Mouse (Mus musculus) right cerebral cortex, postnatal 36 days (tissue): Measurements from ENCODE around the gene Klrk1.
"Not testable (repeated sequence)": the region's sequence is repeated elsewhere in the genome, so short reads cannot be mapped to it uniquely, and the experiment has no call there.

ENCODE experiments used
- DNase-seq, 2 experiments: peaks; one replicate each; pipeline ENCODE4 v3.0.0; 2022; ENCODE audit warnings: low spot score in 2 of 2, mixed read lengths in 1 of 2

Klrk1 gene

DNA sequence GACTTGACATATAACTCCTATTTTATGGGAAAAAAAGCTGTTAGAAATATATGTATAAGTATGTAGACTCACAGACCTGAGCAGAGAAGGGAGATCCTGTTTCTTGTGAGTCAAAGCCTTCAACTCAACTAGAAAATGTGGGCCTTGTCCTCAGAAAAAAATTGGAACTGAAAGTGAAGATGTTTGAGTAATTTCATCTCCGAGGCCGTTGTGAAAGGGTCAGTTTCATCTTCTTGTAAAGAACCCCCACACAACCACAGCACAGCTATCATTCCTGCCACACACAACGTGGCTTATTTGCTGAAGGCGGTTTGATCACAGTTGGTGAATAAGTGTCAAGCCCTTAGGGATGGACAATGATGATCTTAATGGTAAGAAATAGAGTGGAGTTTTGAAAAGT, at the start of gene Klrk1:
Gene Klrk1 (minus strand): TSS at position 130 of the 400 bp plus-strand sequence.
- DNase-seq: no peak

- DNase-seq: not testable (repeated sequence)
Observed at GRCm38 (mm10) chr6:129661301-129661700, 37.6 kb upstream of the Klrk1 start.

- not testable (repeated sequence) for DNase-seq
Observed at GRCm38 (mm10) chr6:129660589-129660988, 36.9 kb upstream of the Klrk1 start, which contains the start of gene Klrc2. TSS of gene Klrc2 (minus strand) at chr6:129660689.

DNA sequence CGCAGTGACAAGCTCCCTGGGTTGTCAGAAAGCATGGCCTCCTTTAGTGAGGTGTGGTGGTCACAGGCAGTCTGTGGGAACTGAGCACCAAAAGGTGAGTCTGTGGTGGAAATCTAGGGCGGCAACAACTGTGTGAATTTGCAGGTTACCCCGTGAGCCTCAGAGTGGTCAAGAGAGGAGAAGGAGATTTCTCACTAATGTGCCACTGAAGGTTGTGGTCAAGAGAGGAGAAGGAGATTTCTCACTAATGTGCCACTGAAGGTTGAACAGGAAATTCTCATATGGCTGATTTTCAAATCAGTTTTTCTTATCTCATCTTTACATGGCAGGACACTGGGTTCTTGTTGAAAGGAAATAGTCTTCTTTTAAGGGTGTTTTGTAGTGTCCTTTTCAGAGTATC, 20.4 kb upstream of the Klrk1 start:
- DNase-seq: not testable (repeated sequence)

DNA sequence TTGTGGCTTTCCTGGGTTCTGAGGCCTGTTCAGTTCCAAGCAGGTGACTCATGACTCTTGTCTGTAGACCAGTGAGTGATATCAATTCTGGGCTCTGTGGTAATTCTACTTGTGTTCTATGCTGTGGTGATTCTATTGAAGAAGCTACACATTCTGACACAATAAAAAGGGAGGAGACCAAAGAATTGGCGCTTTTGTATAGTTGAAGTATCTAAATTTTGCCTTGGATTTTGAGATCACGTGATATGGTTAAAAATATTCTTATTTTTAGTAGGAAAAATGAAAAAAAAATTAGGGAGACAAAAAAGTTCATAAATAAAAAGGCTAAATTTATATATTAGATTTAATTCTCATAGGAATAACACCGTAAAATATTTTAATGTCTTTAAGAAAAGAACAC, 19.6 kb upstream of the Klrk1 start, which contains the start of gene Klrc3:
Gene Klrc3 (minus strand): TSS at position 101 of the 400 bp plus-strand sequence.
- not testable (repeated sequence) for DNase-seq

GRCm38 (mm10) chr6:129631046-129631445, 7.4 kb upstream of the Klrk1 start:
- not testable (repeated sequence) for DNase-seq

DNA sequence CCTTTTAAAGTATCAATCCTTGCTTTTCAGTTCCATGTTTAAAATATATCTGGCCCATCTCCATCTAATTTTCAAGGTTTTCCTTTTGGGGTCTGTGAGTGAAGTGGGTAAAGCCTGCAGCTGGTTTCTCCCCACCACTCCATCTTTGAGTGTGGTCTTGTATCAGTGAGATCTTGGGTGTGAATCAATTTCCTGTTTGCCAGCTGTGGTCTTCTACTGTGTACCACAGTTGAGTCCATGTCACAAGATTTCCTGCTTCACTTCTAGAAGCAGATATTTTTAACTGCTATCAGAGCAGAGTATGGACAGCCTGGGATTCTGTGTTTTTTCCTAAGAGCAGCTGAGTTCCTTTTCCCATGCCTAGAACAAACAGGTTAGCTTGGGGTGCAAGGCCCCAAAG, 15.3 kb downstream of the Klrk1 start:
- no peak for DNase-seq

DNA sequence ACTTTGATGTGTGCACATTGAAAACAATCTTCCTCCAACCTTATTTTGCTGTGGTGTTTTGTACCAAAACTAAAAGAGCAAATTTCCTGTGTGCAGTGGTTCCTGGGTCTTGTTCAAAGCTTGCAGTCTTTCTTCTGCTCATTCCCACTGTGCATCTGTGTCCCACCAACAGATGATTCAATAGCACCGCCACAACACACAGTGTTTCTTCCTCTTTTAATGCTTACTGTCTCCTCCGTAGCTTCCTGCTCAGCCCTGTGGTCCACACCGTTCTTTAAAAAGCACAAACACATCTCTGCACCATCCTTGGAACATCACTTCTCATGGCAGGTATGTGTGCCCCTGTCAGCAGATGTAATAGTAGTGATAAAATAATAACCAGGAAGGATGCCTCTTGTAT, 32.2 kb downstream of the Klrk1 start, which contains the start of gene Klrd1:
Gene Klrd1 (plus strand): TSS at position 275 of the 400 bp plus-strand sequence.
- DNase-seq: no peak

- DNase-seq: no peak
Observed at GRCm38 (mm10) chr6:129583014-129583413, 40.6 kb downstream of the Klrk1 start.

DNA sequence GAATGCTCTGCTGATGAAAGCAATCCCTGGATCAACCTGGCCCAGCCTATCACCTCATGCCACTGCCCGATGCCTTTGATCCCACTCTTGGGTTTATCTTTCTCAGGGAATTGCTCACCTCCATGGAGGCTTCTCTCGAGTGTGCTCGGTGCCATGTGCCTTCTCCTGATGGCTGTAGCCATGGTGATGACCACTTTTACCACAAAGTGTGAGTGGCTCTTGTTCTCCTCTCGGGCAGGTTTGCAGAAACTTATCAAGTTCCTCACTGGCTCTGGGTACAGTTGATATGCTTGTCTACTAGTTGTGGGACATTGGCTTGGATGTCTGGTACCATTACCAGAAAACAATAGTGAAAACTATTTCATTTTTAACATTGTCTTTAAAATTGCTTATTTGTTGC, 41.8 kb downstream of the Klrk1 start:
- DNase-seq: no peak

DNA sequence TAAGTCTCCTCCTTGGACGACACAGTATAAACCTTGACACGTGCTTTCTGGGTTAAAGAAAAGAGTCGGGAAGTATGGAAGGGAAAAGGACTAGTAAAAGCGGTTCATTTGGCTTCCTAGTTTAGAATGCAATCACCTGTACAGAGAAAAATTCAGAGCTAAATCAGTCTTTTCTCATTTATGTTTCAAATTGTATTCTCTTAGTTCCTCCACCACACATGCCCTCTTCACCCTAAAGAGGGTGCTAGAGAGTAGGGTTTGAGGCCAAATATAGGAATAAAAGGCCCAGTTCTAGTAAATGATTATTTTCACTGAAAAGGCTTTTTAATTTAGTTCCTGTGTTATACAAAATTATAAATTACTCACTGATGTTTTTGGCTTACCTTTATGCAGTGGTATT, 42.4 kb downstream of the Klrk1 start:
- DNase-seq: no peak

DNA sequence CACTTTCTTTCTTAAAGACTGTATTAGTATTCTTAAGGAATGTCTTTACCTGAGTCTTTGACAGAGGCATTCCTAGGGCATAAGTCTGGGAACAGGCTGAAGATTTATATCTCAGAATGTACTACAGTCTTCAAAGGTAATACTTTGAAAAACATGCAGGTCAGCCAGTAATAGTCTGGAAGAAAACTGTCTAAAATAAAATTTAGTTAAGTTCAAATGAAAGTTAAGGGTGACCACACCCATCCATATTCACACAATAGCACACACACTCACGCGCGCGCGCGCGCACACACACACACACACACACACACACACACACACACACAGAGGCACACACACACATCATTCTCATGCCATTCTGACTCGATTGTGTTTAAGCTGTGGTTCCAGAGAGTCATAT, 46.1 kb downstream of the Klrk1 start, which contains the start of gene Klre1:
Gene Klre1 (plus strand): TSS at position 301 of the 400 bp plus-strand sequence.
- DNase-seq: no peak

DNA sequence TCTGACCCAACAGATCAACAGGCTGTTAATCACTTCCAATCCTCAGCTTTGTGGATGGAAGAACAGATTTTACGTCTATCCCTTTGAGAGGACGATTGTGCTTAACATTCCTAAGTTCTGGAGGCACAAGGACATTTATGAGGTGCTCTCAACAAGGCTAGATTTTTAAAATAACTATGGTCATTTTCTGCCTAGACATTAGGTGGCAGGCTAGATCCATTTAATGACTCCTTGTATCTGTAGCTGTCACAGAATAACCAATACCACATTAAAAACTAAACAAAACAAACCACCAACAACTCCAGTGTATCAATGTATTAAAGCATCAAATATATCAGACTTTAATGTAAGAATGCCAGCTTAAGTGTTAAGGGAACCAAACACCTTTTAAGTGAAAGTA, 48.3 kb downstream of the Klrk1 start:
- DNase-seq: no peak

DNA sequence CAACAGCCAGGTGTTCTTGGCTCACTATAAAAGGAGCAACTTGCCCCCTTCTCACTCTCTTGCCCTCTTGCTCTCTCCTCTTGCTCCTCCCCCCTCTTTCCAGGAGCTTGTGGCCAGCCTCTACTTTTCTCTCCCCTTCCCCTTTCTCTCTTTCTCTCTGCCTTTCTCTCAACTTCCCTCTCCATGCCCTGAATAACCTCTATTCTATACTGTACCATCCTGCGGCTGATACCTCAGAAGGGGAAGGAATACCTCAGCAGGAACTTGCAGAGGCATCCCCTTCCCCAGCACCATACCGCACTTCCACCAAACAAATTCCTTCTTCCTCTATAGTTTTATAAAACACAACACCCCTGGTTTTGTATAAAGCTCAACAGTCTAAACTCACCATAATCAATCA, 58.4 kb downstream of the Klrk1 start:
- DNase-seq: no peak
